Mouse (Mus musculus): Measurements from ENCODE around the gene Tctex1d1. TPM values are rescaled to one million over a fixed set of nuclear protein-coding genes. Genes with fewer than 3 reads are reported as not detected.

Gene Tctex1d1
- not detected in 2 replicates for polyA plus RNA-seq (2014; fragmentation: Nextera tagmentation; extraction: Ambion mirVana)

GRCm38 (mm10) chr4:102978440-102978839, at the start of gene Tctex1d1:
Gene Tctex1d1 (plus strand): TSS chr4:102978606.
- Histone ChIP-seq H3K36me3 (ENCODE audit: control insufficient read depth, insufficient read depth, low read length) (no peaks in the 10 kb centered on the region), H3K9ac (ENCODE audit: low read length) (peak within 1 kb of the TSS; percentile 47; the same call in 1 of the 2 replicates), H3K9me3 (ENCODE audit: control insufficient read depth, low read length) (peaks cover 5% of the 10 kb centered on the region; the same call in 1 of the 2 replicates), H3K4me1 (ENCODE audit: control insufficient read depth in 2 of 2, insufficient read depth in 2 of 2, low read length in 2 of 2) (peaks cover 2 to 11% of the 10 kb centered on the region in 2 experiments; a peak in 1 of 4 replicates), H3K4me3 (ENCODE audit: control insufficient read depth in 1 of 2, insufficient read depth in 1 of 2, low read depth in 1 of 2, low read length in 2 of 2) (peak within 1 kb of the TSS; percentile 35 to 37), H3K27me3 (ENCODE audit: control insufficient read depth, insufficient read depth, low read length) (peaks cover 13% of the 10 kb centered on the region; the same call in 1 of the 2 replicates), H3K27ac (replicated peaks in 1 of 2; ENCODE audit: control insufficient read depth in 1 of 2, insufficient read depth in 1 of 2, low read depth in 2 of 2, low read length in 2 of 2) (no peak within 1 kb of the TSS), H3K4me2 (ENCODE audit: low read length) (peak within 1 kb of the TSS; percentile 84)
- ATAC-seq (ENCODE audit: insufficient number of reproducible peaks, insufficient read depth, low FRiP score, low read depth) = no peak; the same call in 1 of the 2 replicates
- 1% methylated on average over 13 of the region's 13 CpGs for WGBS

GRCm38 (mm10) chr4:102929491-102929890, 48.9 kb upstream of the Tctex1d1 start:
- Histone ChIP-seq H3K9me3 (ENCODE audit: control insufficient read depth, low read length) (no peaks in the 10 kb centered on the region), H3K27ac (replicated peaks in 1 of 2; ENCODE audit: control insufficient read depth in 1 of 2, insufficient read depth in 1 of 2, low read depth in 2 of 2, low read length in 2 of 2) (no peak overlapping the region), H3K4me3 (ENCODE audit: control insufficient read depth in 1 of 2, insufficient read depth in 1 of 2, low read depth in 1 of 2, low read length in 2 of 2) (no peak overlapping the region), H3K4me2 (ENCODE audit: low read length) (no peak overlapping the region), H3K4me1 (ENCODE audit: control insufficient read depth in 2 of 2, insufficient read depth in 2 of 2, low read length in 2 of 2) (no peaks in the 10 kb centered on the region), H3K9ac (ENCODE audit: low read length) (no peak overlapping the region), H3K27me3 (ENCODE audit: control insufficient read depth, insufficient read depth, low read length) (no peaks in the 10 kb centered on the region), H3K36me3 (ENCODE audit: control insufficient read depth, insufficient read depth, low read length) (no peaks in the 10 kb centered on the region)
- WGBS = 35% methylated on average over 3 of the region's 4 CpGs
- no peak for ATAC-seq (ENCODE audit: insufficient number of reproducible peaks, insufficient read depth, low FRiP score, low read depth)

DNA sequence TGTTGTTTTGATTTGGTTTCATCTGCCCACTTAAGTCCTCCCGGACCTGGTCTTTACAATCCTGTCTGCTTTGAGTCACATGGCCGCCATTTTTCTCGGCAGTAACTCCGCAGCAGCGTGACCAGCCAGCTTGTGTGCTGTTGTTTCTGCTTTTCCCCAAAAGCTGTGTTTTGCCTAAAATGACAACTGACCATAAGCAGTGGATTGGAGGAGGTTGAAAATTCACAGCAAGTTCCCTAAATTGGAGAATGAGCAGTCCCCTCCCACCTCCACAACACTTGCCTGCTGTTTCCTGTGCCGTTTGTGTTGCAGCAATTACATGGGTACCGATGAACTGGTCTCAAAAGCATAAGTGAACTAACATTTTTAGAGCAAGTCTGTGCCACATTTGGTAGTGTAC, 47.7 kb upstream of the Tctex1d1 start:
- Histone ChIP-seq H3K4me2 (ENCODE audit: low read length) (no peak overlapping the region), H3K27me3 (ENCODE audit: control insufficient read depth, insufficient read depth, low read length) (no peaks in the 10 kb centered on the region), H3K4me1 (ENCODE audit: control insufficient read depth in 2 of 2, insufficient read depth in 2 of 2, low read length in 2 of 2) (no peaks in the 10 kb centered on the region), H3K9me3 (ENCODE audit: control insufficient read depth, low read length) (no peaks in the 10 kb centered on the region), H3K27ac (replicated peaks in 1 of 2; ENCODE audit: control insufficient read depth in 1 of 2, insufficient read depth in 1 of 2, low read depth in 2 of 2, low read length in 2 of 2) (no peak overlapping the region), H3K36me3 (ENCODE audit: control insufficient read depth, insufficient read depth, low read length) (no peaks in the 10 kb centered on the region), H3K9ac (ENCODE audit: low read length) (no peak overlapping the region), H3K4me3 (ENCODE audit: control insufficient read depth in 1 of 2, insufficient read depth in 1 of 2, low read depth in 1 of 2, low read length in 2 of 2) (no peak overlapping the region)
- ATAC-seq (ENCODE audit: insufficient number of reproducible peaks, insufficient read depth, low FRiP score, low read depth) = no peak
- 80% methylated on average over 7 of the region's 7 CpGs for WGBS

DNA sequence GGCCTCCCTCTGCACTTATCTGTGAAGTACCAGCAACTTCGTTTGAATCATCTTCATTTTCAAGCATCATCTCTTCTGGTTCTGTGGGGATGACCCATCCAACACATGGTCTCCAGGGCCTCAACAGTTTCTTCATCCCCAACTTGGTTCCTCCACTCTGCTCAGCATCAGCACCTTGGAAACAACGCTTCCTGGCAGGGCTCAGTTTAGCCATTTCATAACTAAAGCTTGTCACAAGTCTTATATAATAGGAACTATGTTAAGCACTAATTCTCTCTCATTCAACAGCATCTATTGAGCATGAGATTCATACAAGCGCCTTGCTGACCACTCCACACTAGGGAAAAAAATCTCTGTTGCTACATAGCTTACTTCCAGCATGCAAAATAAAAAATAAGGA, 38.1 kb upstream of the Tctex1d1 start:
- Histone ChIP-seq H3K4me2 (ENCODE audit: low read length) (no peak overlapping the region), H3K9ac (ENCODE audit: low read length) (no peak overlapping the region), H3K9me3 (ENCODE audit: control insufficient read depth, low read length) (no peaks in the 10 kb centered on the region), H3K4me3 (ENCODE audit: control insufficient read depth in 1 of 2, insufficient read depth in 1 of 2, low read depth in 1 of 2, low read length in 2 of 2) (no peak overlapping the region), H3K4me1 (ENCODE audit: control insufficient read depth in 2 of 2, insufficient read depth in 2 of 2, low read length in 2 of 2) (no peaks in the 10 kb centered on the region), H3K36me3 (ENCODE audit: control insufficient read depth, insufficient read depth, low read length) (no peaks in the 10 kb centered on the region), H3K27me3 (ENCODE audit: control insufficient read depth, insufficient read depth, low read length) (no peaks in the 10 kb centered on the region), H3K27ac (replicated peaks in 1 of 2; ENCODE audit: control insufficient read depth in 1 of 2, insufficient read depth in 1 of 2, low read depth in 2 of 2, low read length in 2 of 2) (no peak overlapping the region)
- WGBS = 69% methylated on average over 3 of the region's 3 CpGs
- ATAC-seq (ENCODE audit: insufficient number of reproducible peaks, insufficient read depth, low FRiP score, low read depth) = no peak

- Histone ChIP-seq H3K36me3 (ENCODE audit: control insufficient read depth, insufficient read depth, low read length) (no peaks in the 10 kb centered on the region), H3K27me3 (ENCODE audit: control insufficient read depth, insufficient read depth, low read length) (no peaks in the 10 kb centered on the region), H3K27ac (replicated peaks in 1 of 2; ENCODE audit: control insufficient read depth in 1 of 2, insufficient read depth in 1 of 2, low read depth in 2 of 2, low read length in 2 of 2) (no peak overlapping the region), H3K9me3 (ENCODE audit: control insufficient read depth, low read length) (no peaks in the 10 kb centered on the region), H3K4me3 (ENCODE audit: control insufficient read depth in 1 of 2, insufficient read depth in 1 of 2, low read depth in 1 of 2, low read length in 2 of 2) (no peak overlapping the region), H3K4me2 (ENCODE audit: low read length) (no peak overlapping the region), H3K9ac (ENCODE audit: low read length) (no peak overlapping the region), H3K4me1 (ENCODE audit: control insufficient read depth in 2 of 2, insufficient read depth in 2 of 2, low read length in 2 of 2) (no peaks in the 10 kb centered on the region)
- peak; percentile 13; the same call in 1 of the 2 replicates for ATAC-seq (ENCODE audit: insufficient number of reproducible peaks, insufficient read depth, low FRiP score, low read depth)
- WGBS = 78% methylated on average over 4 of the region's 4 CpGs
These were observed 37.7 kb upstream of the Tctex1d1 start for GRCm38 (mm10) chr4:102940738-102941137.

GRCm38 (mm10) chr4:102944325-102944724, 34.1 kb upstream of the Tctex1d1 start:
- H3K27me3 ChIP-seq (ENCODE audit: control insufficient read depth, insufficient read depth, low read length) = no peaks in the 10 kb centered on the region
- H3K4me2 ChIP-seq (ENCODE audit: low read length) = no peak overlapping the region
- H3K9ac ChIP-seq (ENCODE audit: low read length) = no peak overlapping the region
- no peaks in the 10 kb centered on the region for H3K4me1 ChIP-seq (ENCODE audit: control insufficient read depth in 2 of 2, insufficient read depth in 2 of 2, low read length in 2 of 2)
- no peak overlapping the region for H3K4me3 ChIP-seq (ENCODE audit: control insufficient read depth in 1 of 2, insufficient read depth in 1 of 2, low read depth in 1 of 2, low read length in 2 of 2)
- 52% methylated on average over 6 of the region's 6 CpGs for WGBS
- no peak overlapping the region for H3K27ac ChIP-seq (replicated peaks in 1 of 2; ENCODE audit: control insufficient read depth in 1 of 2, insufficient read depth in 1 of 2, low read depth in 2 of 2, low read length in 2 of 2)
- no peaks in the 10 kb centered on the region for H3K9me3 ChIP-seq (ENCODE audit: control insufficient read depth, low read length)
- H3K36me3 ChIP-seq (ENCODE audit: control insufficient read depth, insufficient read depth, low read length) = no peaks in the 10 kb centered on the region
- ATAC-seq (ENCODE audit: insufficient number of reproducible peaks, insufficient read depth, low FRiP score, low read depth) = no peak

DNA sequence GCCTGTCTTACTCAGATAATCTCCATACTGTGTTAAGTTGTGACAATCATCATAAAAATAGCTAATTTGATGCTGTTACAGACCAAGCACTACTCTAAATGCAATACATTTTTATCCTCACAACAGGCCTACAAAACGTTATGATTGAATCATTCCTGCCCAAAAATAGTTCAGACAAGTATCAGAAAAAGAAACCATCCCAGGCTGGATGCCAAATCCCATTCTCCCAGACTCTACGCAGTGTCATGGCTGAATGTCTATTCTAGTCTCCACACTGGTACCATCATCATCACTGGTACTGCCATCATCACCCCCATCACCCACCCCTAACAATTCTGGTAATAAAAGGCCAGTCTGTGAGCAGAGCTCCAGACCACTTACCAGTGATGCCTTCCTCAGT, 25.9 kb upstream of the Tctex1d1 start:
- 67% methylated on average over 2 of the region's 2 CpGs for WGBS

More for the DNA sequence above, 25.9 kb upstream of the Tctex1d1 start:
- H3K27me3 ChIP-seq (ENCODE audit: control insufficient read depth, insufficient read depth, low read length) = no peaks in the 10 kb centered on the region
- ATAC-seq (ENCODE audit: insufficient number of reproducible peaks, insufficient read depth, low FRiP score, low read depth) = no peak
- H3K36me3 ChIP-seq (ENCODE audit: control insufficient read depth, insufficient read depth, low read length) = no peaks in the 10 kb centered on the region
- no peak overlapping the region for H3K27ac ChIP-seq (replicated peaks in 1 of 2; ENCODE audit: control insufficient read depth in 1 of 2, insufficient read depth in 1 of 2, low read depth in 2 of 2, low read length in 2 of 2)
- no peak overlapping the region for H3K4me3 ChIP-seq (ENCODE audit: control insufficient read depth in 1 of 2, insufficient read depth in 1 of 2, low read depth in 1 of 2, low read length in 2 of 2)
- H3K9me3 ChIP-seq (ENCODE audit: control insufficient read depth, low read length) = no peaks in the 10 kb centered on the region
- H3K4me1 ChIP-seq (ENCODE audit: control insufficient read depth in 2 of 2, insufficient read depth in 2 of 2, low read length in 2 of 2) = peaks cover 0 to 10% of the 10 kb centered on the region in 2 experiments; a peak in 1 of 4 replicates
- H3K9ac ChIP-seq (ENCODE audit: low read length) = no peak overlapping the region
- H3K4me2 ChIP-seq (ENCODE audit: low read length) = no peak overlapping the region
